Mouse (Mus musculus) heart, adult 2 months (tissue): ENCODE measurements at regions not wholly inside any gene's neighbourhood (a gene's known extent, or its start where the extent isn't known, plus 50 kb on each side); places are given as distances from the start of the nearest gene placed in this dataset.

Experiments
- DNase-seq, 2 experiments: peaks; one replicate each; pipeline ENCODE4 v3.0.0; 2021
- H3K27ac ChIP-seq: fragments of 200-600 bp; 2 replicates; pipeline ENCODE4 v1.8.1; 2022
- H3K27me3 ChIP-seq: fragments of 200-500 bp; 2 replicates; pipeline ENCODE4 v1.6.1; 2012; ENCODE audit warnings: mild to moderate bottlenecking, low read length, inconsistent platforms, mixed read lengths; ENCODE audit not compliant: control insufficient read depth, insufficient read depth
- H3K36me3 ChIP-seq: fragments of 200-500 bp; 2 replicates; pipeline ENCODE4 v1.6.1; 2012; ENCODE audit warnings: low read length, inconsistent platforms; ENCODE audit not compliant: control insufficient read depth, insufficient read depth
- H3K4me1 ChIP-seq: fragments of 200-500 bp; 2 replicates; pipeline ENCODE4 v1.6.1; 2011; ENCODE audit warnings: low read length; ENCODE audit not compliant: control insufficient read depth, insufficient read depth
- H3K4me3 ChIP-seq: fragments of 200-600 bp; 2 replicates; pipeline ENCODE4 v1.8.1; 2022
- H3K79me2 ChIP-seq: fragments of 200-500 bp; replicated peaks from 2 replicates; pipeline ENCODE4 v1.6.1; 2012; ENCODE audit warnings: mild to moderate bottlenecking, inconsistent platforms, low read length, moderate library complexity, mixed read lengths; ENCODE audit not compliant: control insufficient read depth, insufficient read depth
- H3K9ac ChIP-seq: fragments of 200-500 bp; 2 replicates; pipeline ENCODE4 v1.6.1; 2012; ENCODE audit warnings: low read depth, mild to moderate bottlenecking, control low read depth, inconsistent platforms, low read length, mixed read lengths
- CTCF ChIP-seq: fragments of 200-600 bp; IDR thresholded peaks from 2 replicates; pipeline ENCODE4 v1.8.1; 2022; ENCODE audit warnings: antibody characterized with exemption, mild to moderate bottlenecking, moderate library complexity
- EP300 ChIP-seq: fragments of 200-500 bp; IDR thresholded peaks from 2 replicates; pipeline ENCODE4 v1.6.1; 2011; ENCODE audit warnings: low read depth, low read length, control low read depth; ENCODE audit not compliant: insufficient read depth
- POLR2A ChIP-seq: fragments of 200-500 bp; IDR thresholded peaks from 2 replicates; pipeline ENCODE4 v1.6.1; 2011; ENCODE audit warnings: mild to moderate bottlenecking, low read depth, low read length, control low read depth; ENCODE audit not compliant: insufficient read depth
- WGBS: fragments of 180-500 bp; shearing (Covaris S2); methylation state at CpG from one replicate; pipeline ENCODE4 v1.1.7; 2018; 5-methylcytosine and 5-hydroxymethylcytosine counted together
- intact Hi-C: fragments of 180-260 bp; cut with DNase I; formaldehyde crosslinking; loops from one replicate; pipeline ENCODE4 v1.15.1; 2025

DNA sequence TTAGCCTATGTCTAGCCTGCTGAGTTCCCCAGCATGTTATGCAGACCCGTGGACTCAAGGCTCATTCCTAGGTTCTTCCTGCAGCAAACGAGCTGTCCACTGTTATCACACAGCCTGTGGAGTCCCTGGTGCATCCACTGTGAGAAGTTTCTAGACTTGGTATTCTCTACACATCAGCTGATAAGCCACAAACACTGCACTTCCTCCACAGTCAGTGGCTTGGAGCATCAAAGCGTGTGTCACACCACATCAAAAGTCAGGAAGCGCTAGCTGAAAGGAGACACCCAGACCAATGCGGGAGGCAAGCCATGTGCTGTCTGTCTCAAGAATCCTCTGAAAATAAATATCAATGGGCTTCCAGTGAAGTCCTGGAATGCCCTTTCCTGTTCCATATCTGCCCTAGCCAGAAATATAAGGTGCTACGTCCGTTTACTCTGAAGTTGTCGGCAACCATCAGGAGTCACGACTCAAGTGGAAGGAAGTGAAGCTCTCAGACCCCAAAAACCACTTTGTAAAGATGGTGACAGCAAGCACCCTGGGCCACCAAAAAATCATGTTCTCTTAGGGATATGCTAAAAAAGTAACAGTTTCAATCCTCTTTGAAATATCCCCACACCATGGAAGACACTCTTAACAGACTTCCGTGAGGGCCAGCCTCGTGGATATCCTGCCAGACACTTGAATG lies 227.7 kb downstream of the Adgrl2 start:
- intact Hi-C loops: no loop called here
- Histone ChIP-seq H3K27ac (no peak overlapping the region), H3K36me3 (no peaks in the 10 kb centered on the region), H3K4me1 (peaks cover 3% of the 10 kb centered on the region), H3K4me3 (no peak overlapping the region), H3K27me3 (no peaks in the 10 kb centered on the region), H3K9ac (no peak overlapping the region), H3K79me2 (no peaks in the 10 kb centered on the region)
- peak in 1 of 2 experiments; percentile 6 for DNase-seq
- TF ChIP-seq CTCF (no peak), EP300 (no peak), POLR2A (no peak)
- 32% methylated on average over 11 of the region's 11 CpGs for WGBS

DNA sequence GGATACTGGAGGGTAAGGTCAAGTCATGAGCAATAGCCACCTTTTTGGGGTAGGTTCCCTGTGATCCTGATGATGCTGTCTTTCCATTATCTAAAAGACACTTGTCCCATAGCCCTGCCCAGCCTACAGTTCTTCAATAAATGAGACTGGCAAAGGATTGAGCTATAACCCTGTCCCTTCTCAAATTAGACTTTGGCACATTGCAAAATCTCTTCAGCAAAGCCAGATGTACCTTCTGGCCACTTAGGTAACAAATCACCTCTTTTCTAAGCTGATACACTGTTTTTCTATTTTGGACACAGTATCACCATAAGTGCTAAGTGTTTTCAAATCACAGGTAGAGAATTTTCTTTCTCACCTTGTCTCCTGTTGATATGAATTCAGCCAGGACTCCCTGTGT lies 228.8 kb downstream of the Adgrl2 start:
- no peak for DNase-seq
- intact Hi-C loops: no loop called here
- Histone ChIP-seq H3K9ac (no peak overlapping the region), H3K4me1 (peaks cover 3% of the 10 kb centered on the region), H3K27ac (no peak overlapping the region), H3K27me3 (no peaks in the 10 kb centered on the region), H3K36me3 (no peaks in the 10 kb centered on the region), H3K4me3 (no peak overlapping the region), H3K79me2 (no peaks in the 10 kb centered on the region)
- TF ChIP-seq POLR2A (no peak), EP300 (no peak), CTCF (no peak)

DNA sequence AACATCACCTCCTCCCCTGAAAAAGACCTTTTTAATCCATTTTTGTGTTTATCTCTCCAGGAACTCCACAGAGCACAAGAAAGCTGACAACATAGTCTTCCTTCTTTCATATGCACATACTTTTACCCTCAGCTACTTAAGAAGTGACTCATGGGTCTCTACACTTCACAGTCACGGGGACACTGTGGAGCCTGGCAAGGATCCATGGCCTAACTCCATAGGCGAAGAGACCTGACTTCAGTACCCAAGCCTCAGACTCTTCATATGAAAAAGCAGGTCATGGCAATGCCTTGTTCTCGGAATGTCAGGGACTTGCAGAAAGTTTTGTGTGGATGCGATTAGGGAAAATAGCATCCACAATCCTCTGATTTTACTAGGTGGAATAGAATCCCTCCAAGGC lies 230.9 kb downstream of the Adgrl2 start:
- DNase-seq: no peak
- no peaks in the 10 kb centered on the region for H3K79me2 ChIP-seq
- peaks cover 3% of the 10 kb centered on the region for H3K4me1 ChIP-seq
- TF ChIP-seq CTCF (no peak), POLR2A (no peak), EP300 (no peak)
- H3K27me3 ChIP-seq: no peaks in the 10 kb centered on the region
- no peaks in the 10 kb centered on the region for H3K36me3 ChIP-seq
- H3K4me3 ChIP-seq: no peak overlapping the region
- H3K9ac ChIP-seq: no peak overlapping the region
- intact Hi-C loops: no loop called here
- no peak overlapping the region for H3K27ac ChIP-seq
- WGBS: 82% methylated on average over 4 of the region's 4 CpGs

- WGBS: 86% methylated on average over 3 of the region's 3 CpGs
Measured at GRCm38 (mm10) chr3:148746234-148746633, 244.1 kb downstream of the Adgrl2 start.

GRCm38 (mm10) chr3:148744651-148745050 lies 245.7 kb downstream of the Adgrl2 start:
- Histone ChIP-seq H3K9ac (no peak overlapping the region), H3K36me3 (no peaks in the 10 kb centered on the region), H3K27me3 (no peaks in the 10 kb centered on the region), H3K27ac (no peak overlapping the region), H3K4me1 (no peaks in the 10 kb centered on the region), H3K4me3 (no peak overlapping the region), H3K79me2 (no peaks in the 10 kb centered on the region)
- intact Hi-C loops: no loop called here
- no peak for DNase-seq
- 70% methylated on average over 2 of the region's 2 CpGs for WGBS
- no peak for TF ChIP-seq POLR2A
- TF ChIP-seq CTCF: no peak
- TF ChIP-seq EP300: no peak

More at GRCm38 (mm10) chr3:148746234-148746633, 244.1 kb downstream of the Adgrl2 start:
- Histone ChIP-seq H3K27ac (no peak overlapping the region), H3K4me3 (no peak overlapping the region), H3K79me2 (no peaks in the 10 kb centered on the region), H3K4me1 (no peaks in the 10 kb centered on the region), H3K27me3 (no peaks in the 10 kb centered on the region), H3K9ac (no peak overlapping the region), H3K36me3 (no peaks in the 10 kb centered on the region)
- TF ChIP-seq CTCF (no peak), POLR2A (no peak), EP300 (no peak)
- DNase-seq: no peak
- intact Hi-C loops: no loop called here

DNA sequence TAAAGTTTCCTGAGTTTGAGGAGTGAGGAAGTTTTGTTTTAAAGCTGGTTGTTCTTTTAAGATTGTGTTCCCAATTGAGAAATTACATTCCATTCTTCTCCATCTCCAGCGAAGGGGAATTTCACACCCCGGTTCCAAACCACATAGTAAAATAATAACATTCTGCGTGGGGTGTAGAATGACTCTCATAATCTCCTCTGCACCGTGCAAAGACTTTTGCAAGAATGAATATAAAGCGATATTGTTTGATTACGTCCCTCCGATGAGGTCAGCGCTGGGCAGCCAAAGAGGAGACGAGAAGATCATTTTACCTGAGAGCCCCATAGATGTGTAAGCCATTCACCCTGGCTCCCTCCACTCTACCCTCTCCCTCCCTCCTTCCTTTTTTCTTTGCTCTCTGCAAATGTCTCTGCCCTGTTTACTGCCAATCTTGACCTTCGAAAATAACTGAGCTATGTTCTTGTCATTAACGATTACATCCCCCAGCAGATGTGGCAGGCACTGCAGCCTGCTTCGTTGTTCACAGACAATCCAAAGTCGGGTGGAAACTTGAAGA lies 256.1 kb downstream of the Adgrl2 start:
- WGBS: 78% methylated on average over 13 of the region's 13 CpGs
- H3K79me2 ChIP-seq: no peaks in the 10 kb centered on the region
- no peak for DNase-seq
- H3K36me3 ChIP-seq: no peaks in the 10 kb centered on the region
- H3K27me3 ChIP-seq: no peaks in the 10 kb centered on the region
- H3K4me3 ChIP-seq: no peak overlapping the region
- H3K27ac ChIP-seq: no peak overlapping the region
- no peak overlapping the region for H3K9ac ChIP-seq
- TF ChIP-seq CTCF (no peak), POLR2A (no peak), EP300 (no peak)
- H3K4me1 ChIP-seq: peaks cover 4% of the 10 kb centered on the region
- intact Hi-C loops: loop anchor here (5.0 kb wide), 1 partner anchor 253 kb away; no protein-coding TSS in a partner anchor
